Mouse (Mus musculus) kidney, adult 2 months (tissue): Measurements from ENCODE around the gene Sox5. TPM values are rescaled to one million over a fixed set of nuclear protein-coding genes. Genes with fewer than 3 reads are reported as not detected.

Source experiments
- DNase-seq: peaks from one replicate; pipeline ENCODE4 v3.0.0; 2021
- H3K27ac ChIP-seq: fragments of 200-500 bp; 2 replicates; pipeline ENCODE4 v1.5.1; 2012; ENCODE audit warnings: low read depth, low read length, control low read depth, inconsistent platforms; ENCODE audit not compliant: insufficient read depth
- H3K27me3 ChIP-seq: fragments of 200-500 bp; replicated peaks from 2 replicates; pipeline ENCODE4 v1.6.1; 2012; ENCODE audit warnings: mild to moderate bottlenecking, moderate library complexity, low read length, inconsistent platforms; ENCODE audit not compliant: control insufficient read depth, insufficient read depth
- H3K36me3 ChIP-seq: fragments of 200-500 bp; 2 replicates; pipeline ENCODE4 v1.6.1; 2012; ENCODE audit warnings: mild to moderate bottlenecking, moderate library complexity, low read length, inconsistent platforms; ENCODE audit not compliant: control insufficient read depth, insufficient read depth
- H3K4me1 ChIP-seq: fragments of 200-500 bp; 2 replicates; pipeline ENCODE4 v1.6.1; 2011; ENCODE audit warnings: low read length; ENCODE audit not compliant: control insufficient read depth, insufficient read depth
- H3K4me3 ChIP-seq: fragments of 200-500 bp; 2 replicates; pipeline ENCODE4 v1.5.1; 2011; ENCODE audit warnings: mild to moderate bottlenecking, low read depth, low read length, control low read depth; ENCODE audit not compliant: insufficient read depth
- CTCF ChIP-seq: fragments of 200-500 bp; conservative IDR thresholded peaks from 2 replicates; pipeline ENCODE4 v1.5.1; 2011; ENCODE audit warnings: low read depth, mild to moderate bottlenecking, control low read depth, low read length, moderate library complexity, mixed read lengths; ENCODE audit not compliant: insufficient read depth, insufficient read length
- POLR2A ChIP-seq: fragments of 200-500 bp; IDR thresholded peaks from one replicate; pipeline ENCODE4 v1.6.1; 2011; ENCODE audit warnings: low read depth, low read length, control low read depth
- WGBS: fragments of 180-500 bp; shearing (Covaris S2); methylation state at CpG from one replicate; pipeline ENCODE4 v1.1.7; 2018; 5-methylcytosine and 5-hydroxymethylcytosine counted together
- polyA plus RNA-seq: library from polyadenylated mRNA; depleted of rRNA; stranded (reverse); fragments of >200 nt; gene quantifications from 2 replicates; pipeline ENCODE4 v1.2.3, GENCODE M21; 2012

Gene Sox5
- polyA plus RNA-seq, 1 experiment, result 2.9 TPM

- no peak for DNase-seq
- 77% methylated on average over 8 of the region's 8 CpGs for WGBS
- no peak overlapping the region for H3K27ac ChIP-seq
- H3K27me3 ChIP-seq, result no peaks in the 10 kb centered on the region
- no peaks in the 10 kb centered on the region for H3K36me3 ChIP-seq
- H3K4me3 ChIP-seq, result no peak overlapping the region
- no peak for TF ChIP-seq CTCF
- TF ChIP-seq POLR2A, result no peak
- no peaks in the 10 kb centered on the region for H3K4me1 ChIP-seq
These were observed 170.9 kb downstream of the Sox5 start for GRCm38 (mm10) chr6:144610878-144611277.

- Histone ChIP-seq H3K27me3 (no peaks in the 10 kb centered on the region), H3K4me1 (no peaks in the 10 kb centered on the region), H3K4me3 (no peak overlapping the region), H3K36me3 (no peaks in the 10 kb centered on the region), H3K27ac (no peak overlapping the region)
- TF ChIP-seq POLR2A, result no peak
- no peak for TF ChIP-seq CTCF
- WGBS, result 91% methylated on average over 4 of the region's 4 CpGs
- DNase-seq, result no peak
These were observed 178.9 kb downstream of the Sox5 start for GRCm38 (mm10) chr6:144602883-144603282.

DNA sequence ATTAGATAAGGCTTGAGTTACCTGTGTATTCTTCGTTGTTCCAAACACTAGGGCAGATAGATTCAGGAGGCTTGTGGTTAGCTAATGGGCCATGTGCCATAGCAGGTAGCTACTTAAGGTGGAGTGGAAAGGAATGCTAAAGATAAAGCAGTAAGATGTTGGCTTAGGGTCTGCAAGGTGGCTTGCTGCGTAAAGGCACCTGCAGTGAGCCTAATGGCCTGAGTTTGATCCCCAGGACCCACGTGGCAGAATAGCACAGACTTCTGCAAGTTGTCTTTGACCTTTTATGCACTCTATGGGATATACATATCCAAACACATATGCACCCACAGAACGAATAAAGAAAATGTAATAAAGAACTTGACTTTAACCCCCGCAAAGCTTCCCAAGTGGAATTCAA lies 181.4 kb downstream of the Sox5 start:
- Histone ChIP-seq H3K27ac (no peak overlapping the region), H3K4me1 (no peaks in the 10 kb centered on the region), H3K36me3 (no peaks in the 10 kb centered on the region), H3K4me3 (no peak overlapping the region), H3K27me3 (no peaks in the 10 kb centered on the region)
- 87% methylated on average over 5 of the region's 5 CpGs for WGBS
- TF ChIP-seq CTCF, result no peak
- DNase-seq, result no peak

DNA sequence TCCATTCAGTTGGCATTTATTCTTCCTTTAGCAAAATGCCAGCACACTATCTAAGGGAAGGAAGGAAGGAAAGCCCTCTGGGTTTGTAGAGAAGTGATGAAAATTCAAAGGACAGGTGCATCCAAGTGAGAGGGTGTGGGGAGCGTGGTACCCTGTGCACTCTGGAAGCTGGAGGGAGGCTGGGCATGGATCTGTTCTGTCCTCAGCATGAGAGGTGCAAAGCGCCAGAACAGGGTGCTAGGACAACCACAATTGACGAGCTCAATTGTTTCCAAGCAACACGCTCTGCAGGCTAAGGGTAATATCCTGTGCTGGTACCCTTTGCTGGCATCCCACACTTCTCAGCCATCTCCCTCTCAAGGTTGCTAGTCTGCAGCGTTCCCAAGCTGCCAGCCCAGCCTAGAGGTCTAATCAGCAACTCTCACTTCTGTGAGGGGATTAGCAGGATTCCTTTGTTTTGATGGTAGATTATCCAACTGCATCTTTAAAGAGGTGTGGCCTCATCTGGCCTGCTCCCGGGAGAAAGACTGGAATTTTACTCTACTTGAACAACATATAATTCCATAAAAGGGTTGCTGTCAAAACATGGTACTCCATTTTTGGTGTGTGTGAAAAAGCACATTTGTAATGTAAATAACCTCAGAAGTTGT lies 183.3 kb downstream of the Sox5 start:
- WGBS, result 63% methylated on average over 6 of the region's 6 CpGs
- Histone ChIP-seq H3K4me3 (no peak overlapping the region), H3K27ac (no peak overlapping the region), H3K27me3 (no peaks in the 10 kb centered on the region), H3K4me1 (no peaks in the 10 kb centered on the region), H3K36me3 (no peaks in the 10 kb centered on the region)
- TF ChIP-seq POLR2A, result no peak
- DNase-seq, result no peak

GRCm38 (mm10) chr6:144596536-144597210 lies 185.1 kb downstream of the Sox5 start:
- H3K4me3 ChIP-seq, result no peak overlapping the region
- peak; percentile 32 for DNase-seq
- TF ChIP-seq POLR2A (no peak), CTCF (no peak)

DNA sequence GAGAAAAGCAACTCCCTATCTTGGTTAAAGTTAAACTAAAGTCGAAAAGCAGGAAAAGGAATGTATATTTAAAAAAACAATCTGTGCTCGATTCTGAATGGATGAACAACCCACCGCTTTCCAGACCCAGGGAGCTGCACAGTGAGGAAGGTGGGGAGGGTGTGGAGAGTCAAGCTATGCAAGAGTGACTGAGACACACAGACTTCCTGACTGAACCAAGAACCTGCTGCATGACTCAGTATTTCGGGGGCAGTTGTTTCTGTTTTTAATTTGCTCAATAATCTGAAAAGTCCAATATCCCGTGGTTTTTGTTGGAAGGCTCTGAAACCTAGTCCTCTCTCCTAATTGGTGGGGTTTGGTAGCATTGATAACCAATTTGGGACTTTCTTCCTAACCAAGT lies 196.9 kb downstream of the Sox5 start:
- Histone ChIP-seq H3K27me3 (no peaks in the 10 kb centered on the region), H3K4me1 (no peaks in the 10 kb centered on the region), H3K4me3 (no peak overlapping the region), H3K27ac (no peak overlapping the region), H3K36me3 (no peaks in the 10 kb centered on the region)
- 33% methylated on average over 5 of the region's 5 CpGs for WGBS
- TF ChIP-seq POLR2A, result no peak
- no peak for TF ChIP-seq CTCF
- DNase-seq, result no peak

More at GRCm38 (mm10) chr6:144596536-144597210, 185.1 kb downstream of the Sox5 start:
- Histone ChIP-seq H3K27ac (no peak overlapping the region), H3K4me1 (no peaks in the 10 kb centered on the region), H3K36me3 (no peaks in the 10 kb centered on the region), H3K27me3 (no peaks in the 10 kb centered on the region)
- WGBS, result 45% methylated on average over 8 of the region's 8 CpGs

DNA sequence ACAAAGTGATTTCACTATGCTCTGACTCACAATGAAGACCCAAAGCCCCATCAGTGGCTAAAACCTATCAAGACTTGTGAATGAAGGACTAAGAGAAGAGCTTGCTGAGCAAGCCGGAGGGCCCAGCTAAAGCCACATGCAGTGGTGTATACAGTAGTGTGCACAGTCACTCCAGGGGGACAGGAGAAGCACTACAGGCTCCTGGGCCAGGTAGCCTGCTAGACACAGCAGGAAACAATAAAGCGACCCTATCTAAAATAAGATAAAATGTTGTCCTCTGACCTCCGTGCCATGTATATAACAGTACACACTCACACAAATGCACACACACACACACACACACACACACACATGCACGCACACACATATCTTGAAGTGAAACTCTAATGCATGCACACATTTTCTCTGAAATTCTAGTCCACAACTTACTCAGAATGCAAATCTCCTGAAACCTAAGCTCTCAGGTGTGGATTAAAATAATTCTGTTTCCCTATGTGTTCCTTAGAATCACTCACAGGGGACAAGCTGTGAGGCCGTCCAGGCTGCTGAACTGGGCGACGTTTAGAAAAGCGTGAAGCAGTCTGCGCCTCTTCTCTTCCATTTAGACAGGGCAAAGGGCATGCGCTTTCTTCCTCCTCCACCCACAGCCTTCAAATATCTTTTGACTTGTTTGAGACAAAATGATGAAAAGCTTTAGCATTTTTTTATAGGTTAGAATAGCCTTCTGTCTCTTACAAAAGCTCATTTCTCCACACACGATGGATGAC lies 197.5 kb downstream of the Sox5 start:
- 62% methylated on average over 11 of the region's 11 CpGs for WGBS
- TF ChIP-seq POLR2A, result no peak
- TF ChIP-seq CTCF, result no peak
- DNase-seq, result no peak

More for the DNA sequence above, 197.5 kb downstream of the Sox5 start:
- no peaks in the 10 kb centered on the region for H3K36me3 ChIP-seq
- H3K4me3 ChIP-seq, result no peak overlapping the region
- no peaks in the 10 kb centered on the region for H3K4me1 ChIP-seq
- no peak overlapping the region for H3K27ac ChIP-seq
- no peaks in the 10 kb centered on the region for H3K27me3 ChIP-seq
